Mouse (Mus musculus): Measurements from ENCODE around the gene Slc4a4. TPM values are rescaled to one million over a fixed set of nuclear protein-coding genes. Genes with fewer than 3 reads are reported as not detected.

The Slc4a4 gene
- polyA plus RNA-seq, 1 experiment = 0.04 TPM

GRCm38 (mm10) chr5:89147282-89147790 lies 260.7 kb downstream of the Slc4a4 start:
- H3K4me3 ChIP-seq = no peak overlapping the region
- H3K4me2 ChIP-seq (ENCODE audit: low read depth) = no peak overlapping the region

DNA sequence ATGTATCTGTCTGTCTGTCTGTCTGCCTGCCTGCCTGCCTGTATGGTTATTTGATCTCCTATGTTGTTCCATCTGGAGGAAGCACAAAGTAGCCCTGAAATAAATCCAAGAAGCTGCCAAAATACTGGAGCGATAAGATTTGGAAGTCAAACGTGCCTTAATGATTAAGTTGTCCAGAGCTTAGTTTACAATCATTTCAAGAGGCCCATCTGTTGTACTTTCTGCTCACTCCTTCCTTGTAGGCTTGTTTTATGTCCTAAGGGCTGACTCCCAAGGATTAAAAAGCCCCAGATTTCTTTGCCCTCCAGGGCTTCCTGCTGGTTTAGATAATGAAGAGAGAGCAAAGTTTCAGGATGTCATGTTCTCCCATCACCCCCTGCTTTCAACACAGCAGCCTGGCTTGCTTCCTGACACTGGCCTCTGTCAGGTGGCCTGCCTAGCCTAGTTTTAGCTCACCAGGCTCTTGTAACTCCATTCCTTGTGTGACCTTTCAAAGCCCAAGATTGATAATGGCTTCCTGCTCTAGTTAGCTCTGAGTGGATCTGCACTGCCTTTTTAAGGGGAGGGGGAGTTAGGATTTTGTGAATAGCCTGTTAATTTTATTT lies 262.9 kb downstream of the Slc4a4 start:
- Histone ChIP-seq H3ac (ENCODE audit: control insufficient read depth, insufficient read length) (no peak overlapping the region), H3K27me3 (ENCODE audit: control insufficient read depth, insufficient read depth, insufficient read length) (no peaks in the 10 kb centered on the region), H3K4me2 (ENCODE audit: low read depth) (no peak overlapping the region), H3K36me3 (ENCODE audit: control insufficient read depth, insufficient read depth) (no peaks in the 10 kb centered on the region), H3K79me2 (ENCODE audit: control insufficient read depth, insufficient read depth) (no peaks in the 10 kb centered on the region), H3K4me3 (no peak overlapping the region)
- TF ChIP-seq POLR2A (IDR thresholded peaks at IDR 0.05; ENCODE audit: insufficient read length, low read depth) = no peak
- TF ChIP-seq POLR2AphosphoS2 (IDR thresholded peaks at IDR 0.05; ENCODE audit: insufficient read length, low read depth) = no peak
- TF ChIP-seq TCF12 (IDR thresholded peaks at IDR 0.05; ENCODE audit: insufficient read depth, poor library complexity, severe bottlenecking) = no peak

More at GRCm38 (mm10) chr5:89147282-89147790, 260.7 kb downstream of the Slc4a4 start:
- Histone ChIP-seq H3K27me3 (ENCODE audit: control insufficient read depth, insufficient read depth, insufficient read length) (no peaks in the 10 kb centered on the region), H3K36me3 (ENCODE audit: control insufficient read depth, insufficient read depth) (no peaks in the 10 kb centered on the region), H3K79me2 (ENCODE audit: control insufficient read depth, insufficient read depth) (no peaks in the 10 kb centered on the region), H3ac (ENCODE audit: control insufficient read depth, insufficient read length) (no peak overlapping the region)
- no peak for TF ChIP-seq REST (IDR thresholded peaks at IDR 0.05; ENCODE audit: insufficient read depth, insufficient read length)
- no peak for TF ChIP-seq CEBPB (IDR thresholded peaks at IDR 0.05; ENCODE audit: insufficient read depth, poor library complexity, severe bottlenecking)
- no peak for TF ChIP-seq TCF12 (IDR thresholded peaks at IDR 0.05; ENCODE audit: insufficient read depth, poor library complexity, severe bottlenecking)
- TF ChIP-seq E2F4 (IDR thresholded peaks at IDR 0.05; ENCODE audit: insufficient read depth) = no peak
- no peak for TF ChIP-seq MYOG (IDR thresholded peaks at IDR 0.05; ENCODE audit: control insufficient read depth in 1 of 3, insufficient read depth in 1 of 3, insufficient read length in 2 of 3, low read depth in 2 of 3)
- peak; percentile 32 for TF ChIP-seq USF1 (IDR thresholded peaks at IDR 0.05; ENCODE audit: low read depth)
- no peak for TF ChIP-seq POLR2AphosphoS2 (IDR thresholded peaks at IDR 0.05; ENCODE audit: insufficient read length, low read depth)

DNA sequence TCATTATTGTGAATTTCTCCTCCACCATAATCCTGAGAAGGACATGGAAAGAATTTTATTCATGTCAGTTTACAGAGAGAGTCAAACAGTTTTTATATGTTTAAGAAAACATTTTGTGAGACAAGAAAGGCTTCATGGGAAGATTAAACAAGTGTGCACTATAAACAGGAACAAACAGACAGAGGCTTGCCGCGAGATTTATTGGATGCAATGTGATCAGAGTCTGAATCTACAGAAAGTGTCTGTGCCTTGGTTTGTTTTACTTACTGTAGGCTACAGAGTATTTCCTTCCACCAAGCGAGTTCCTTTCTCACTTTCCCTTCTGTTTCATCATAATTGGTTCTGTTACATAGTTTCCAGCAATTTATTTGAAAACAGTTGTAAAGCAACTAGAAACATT lies 264.5 kb downstream of the Slc4a4 start:
- Histone ChIP-seq H3K36me3 (ENCODE audit: control insufficient read depth, insufficient read depth) (no peaks in the 10 kb centered on the region), H3K4me3 (no peak overlapping the region), H3K27me3 (ENCODE audit: control insufficient read depth, insufficient read depth, insufficient read length) (no peaks in the 10 kb centered on the region), H3K79me2 (ENCODE audit: control insufficient read depth, insufficient read depth) (no peaks in the 10 kb centered on the region), H3K4me2 (ENCODE audit: low read depth) (no peak overlapping the region), H3ac (ENCODE audit: control insufficient read depth, insufficient read length) (no peak overlapping the region)
- TF ChIP-seq SRF (IDR thresholded peaks at IDR 0.05; ENCODE audit: control insufficient read depth, insufficient read length, low read depth) (no peak), MAX (IDR thresholded peaks at IDR 0.05; ENCODE audit: low read depth) (no peak), MYOG (IDR thresholded peaks at IDR 0.05; ENCODE audit: control insufficient read depth in 1 of 3, insufficient read depth in 1 of 3, insufficient read length in 2 of 3, low read depth in 2 of 3) (no peak), REST (IDR thresholded peaks at IDR 0.05; ENCODE audit: insufficient read depth, insufficient read length) (no peak), MYOD1 (IDR thresholded peaks at IDR 0.05; ENCODE audit: control insufficient read depth in 1 of 3, insufficient read length in 2 of 3, low read depth in 2 of 3) (no peak), TCF12 (IDR thresholded peaks at IDR 0.05; ENCODE audit: insufficient read depth, poor library complexity, severe bottlenecking) (no peak)

GRCm38 (mm10) chr5:89171025-89171718 lies 284.6 kb downstream of the Slc4a4 start:
- no peak overlapping the region for H3K4me3 ChIP-seq
- no peaks in the 10 kb centered on the region for H3K36me3 ChIP-seq (ENCODE audit: control insufficient read depth, insufficient read depth)
- H3K27me3 ChIP-seq (ENCODE audit: control insufficient read depth, insufficient read depth, insufficient read length) = no peaks in the 10 kb centered on the region
- no peak overlapping the region for H3K4me2 ChIP-seq (ENCODE audit: low read depth)
- H3ac ChIP-seq (ENCODE audit: control insufficient read depth, insufficient read length) = no peak overlapping the region
- no peak for TF ChIP-seq MAX (IDR thresholded peaks at IDR 0.05; ENCODE audit: low read depth)
- TF ChIP-seq E2F4 (IDR thresholded peaks at IDR 0.05; ENCODE audit: insufficient read depth) = no peak
- no peaks in the 10 kb centered on the region for H3K79me2 ChIP-seq (ENCODE audit: control insufficient read depth, insufficient read depth)

DNA sequence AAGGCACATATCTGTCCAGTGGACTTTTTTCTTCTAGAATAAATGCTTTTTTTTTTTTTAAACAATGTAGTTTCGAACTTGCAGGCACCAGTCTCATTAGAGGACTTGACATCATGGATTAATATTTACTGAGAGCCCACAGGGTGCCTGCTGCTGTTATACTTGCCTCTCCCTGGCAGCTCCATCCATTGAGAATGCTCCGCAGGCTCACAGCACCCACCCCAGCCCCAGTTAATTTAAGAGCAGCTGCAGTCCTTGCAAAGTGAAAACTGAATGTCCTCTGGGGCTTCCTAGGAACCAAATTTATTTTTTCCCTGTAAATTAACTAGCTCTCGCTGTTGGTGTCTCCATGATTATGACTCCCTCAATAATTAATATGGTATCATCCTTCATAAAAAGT lies 303.4 kb downstream of the Slc4a4 start:
- no peaks in the 10 kb centered on the region for H3K79me2 ChIP-seq (ENCODE audit: control insufficient read depth, insufficient read depth)
- H3K36me3 ChIP-seq (ENCODE audit: control insufficient read depth, insufficient read depth) = no peaks in the 10 kb centered on the region
- no peaks in the 10 kb centered on the region for H3K27me3 ChIP-seq (ENCODE audit: control insufficient read depth, insufficient read depth, insufficient read length)
- TF ChIP-seq MYOD1 (IDR thresholded peaks at IDR 0.05; ENCODE audit: control insufficient read depth in 1 of 3, insufficient read length in 2 of 3, low read depth in 2 of 3) = no peak
- no peak for TF ChIP-seq MAX (IDR thresholded peaks at IDR 0.05; ENCODE audit: low read depth)
- no peak for TF ChIP-seq TCF3 (IDR thresholded peaks at IDR 0.05; ENCODE audit: insufficient read length, low read depth)
- TF ChIP-seq POLR2AphosphoS2 (IDR thresholded peaks at IDR 0.05; ENCODE audit: insufficient read length, low read depth) = no peak
- TF ChIP-seq MYOG (IDR thresholded peaks at IDR 0.05; ENCODE audit: control insufficient read depth in 1 of 3, insufficient read depth in 1 of 3, insufficient read length in 2 of 3, low read depth in 2 of 3) = no peak
- TF ChIP-seq E2F4 (IDR thresholded peaks at IDR 0.05; ENCODE audit: insufficient read depth) = no peak
- TF ChIP-seq REST (IDR thresholded peaks at IDR 0.05; ENCODE audit: insufficient read depth, insufficient read length) = no peak
- TF ChIP-seq POLR2A (IDR thresholded peaks at IDR 0.05; ENCODE audit: insufficient read length, low read depth) = no peak
- TF ChIP-seq CEBPB (IDR thresholded peaks at IDR 0.05; ENCODE audit: insufficient read depth, poor library complexity, severe bottlenecking) = no peak
- no peak for TF ChIP-seq SRF (IDR thresholded peaks at IDR 0.05; ENCODE audit: control insufficient read depth, insufficient read length, low read depth)
- no peak for TF ChIP-seq TCF12 (IDR thresholded peaks at IDR 0.05; ENCODE audit: insufficient read depth, poor library complexity, severe bottlenecking)
- H3ac ChIP-seq (ENCODE audit: control insufficient read depth, insufficient read length) = no peak overlapping the region
- no peak overlapping the region for H3K4me2 ChIP-seq (ENCODE audit: low read depth)
- no peak overlapping the region for H3K4me3 ChIP-seq
